Mouse (Mus musculus) layer of hippocampus, postnatal 36 days (tissue): ENCODE results near the gene Dazap1. TPM values are rescaled to one million over a fixed set of nuclear protein-coding genes. Genes with fewer than 3 reads are reported as not detected.

Experiments used
- DNase-seq, 2 experiments: peaks; one replicate each; pipeline ENCODE4 v3.0.0; 2022
- microRNA-seq, 2 experiments: library from miRNA; unstranded; fragments of <30 nt; microRNA quantifications; one replicate each; pipeline ENCODE4 v1.2.0; 2021
- total RNA-seq, 2 experiments: library from RNA; stranded (reverse); gene quantifications; 2 replicates each; pipeline ENCODE4 v1.2.3; 2021

Dazap1 gene
- total RNA-seq, 2 experiments from 2014 or later: 82.6 to 100 TPM

- DNase-seq: no peak
Observed at GRCm38 (mm10) chr10:80324120-80325037, 63.1 kb downstream of the Dazap1 start.

- no peak for DNase-seq
Observed at GRCm38 (mm10) chr10:80325045-80325444, 63.8 kb downstream of the Dazap1 start.

GRCm38 (mm10) chr10:80329273-80330081 is 68.2 kb downstream of the Dazap1 start, which contains the start of the genes Pcsk4 and Reep6:
Gene Pcsk4 (minus strand): TSS chr10:80329498.
Gene Reep6 (plus strand): TSS chr10:80329953.
- DNase-seq: peak; percentile 93 to 94

- no peak for DNase-seq
Observed at GRCm38 (mm10) chr10:80330084-80330483, 68.8 kb downstream of the Dazap1 start.

GRCm38 (mm10) chr10:80330888-80331287 is 69.6 kb downstream of the Dazap1 start:
- no peak for DNase-seq

- DNase-seq: no peak
Observed at GRCm38 (mm10) chr10:80331636-80332524, 70.6 kb downstream of the Dazap1 start.

- no peak for DNase-seq
Observed at GRCm38 (mm10) chr10:80332525-80332989, 71.3 kb downstream of the Dazap1 start.

GRCm38 (mm10) chr10:80336263-80336662 is 75.0 kb downstream of the Dazap1 start:
- DNase-seq: no peak

Small RNA genes within 50 kb of the gene (microRNA-seq; reads per million reads assigned to microRNA genes)
- 1.1 to 2.1 reads per million in 2 experiments for gene Mir6911

Other genes starting within 250 kb of the Dazap1 start
- gene Arhgap45, start 244.8 kb upstream of the Dazap1 start, total RNA-seq: 1 to 10 TPM; 3.2 to 4.2 TPM
- gene Polr2e, start 221.7 kb upstream of the Dazap1 start, total RNA-seq: 10 to 100 TPM; 74.8 to 86.0 TPM
- gene Gpx4, start 214.3 kb upstream of the Dazap1 start, total RNA-seq: 100 to 1,000 TPM; 445 to 446 TPM
- 10 to 100 TPM; 17.2 to 20.7 TPM for gene Sbno2, start 155.9 kb upstream of the Dazap1 start, total RNA-seq
- 10 to 100 TPM; 93.3 to 95.9 TPM for gene Stk11, start 145.7 kb upstream of the Dazap1 start, total RNA-seq
- gene Atp5d, start 122.9 kb upstream of the Dazap1 start, total RNA-seq: 100 to 1,000 TPM; 324 to 369 TPM
- 100 to 1,000 TPM; 336 to 379 TPM for gene Cbarp, start 120.7 kb upstream of the Dazap1 start, total RNA-seq
- 10 to 100 TPM; 58.9 to 62.6 TPM for gene Midn, start 113.2 kb upstream of the Dazap1 start, total RNA-seq
- gene Cirbp, start 95.5 kb upstream of the Dazap1 start, total RNA-seq: 10 to 100 TPM; 58.5 to 63.4 TPM
- 1 to 10 TPM; 6.4 to 6.9 TPM for gene 1600002K03Rik, start 88.5 kb upstream of the Dazap1 start, total RNA-seq
- 1 to 10 TPM; 9.0 to 9.6 TPM for gene Efna2, start 82.0 kb upstream of the Dazap1 start, total RNA-seq
- gene Mum1, start 35.1 kb upstream of the Dazap1 start, total RNA-seq: 10 to 100 TPM; 35.6 to 39.6 TPM
- gene Ndufs7, start 12.4 kb upstream of the Dazap1 start, total RNA-seq: 100 to 1,000 TPM; 199 to 204 TPM
- 10 to 100 TPM; 37.7 to 39.1 TPM for gene Gamt, start 474 bp upstream of the Dazap1 start, total RNA-seq
- gene Rps15, start 31.0 kb downstream of the Dazap1 start, total RNA-seq: 100 to 1,000 TPM; 755 to 823 TPM
- 10 to 100 TPM; 98.3 to 98.4 TPM for gene Apc2, start 34.5 kb downstream of the Dazap1 start, total RNA-seq
- gene 2310011J03Rik, start 59.1 kb downstream of the Dazap1 start, total RNA-seq: 10 to 100 TPM; 22.4 to 23.0 TPM
- gene Pcsk4, start 68.0 kb downstream of the Dazap1 start, total RNA-seq: 1 to 10 TPM; 2.2 to 2.6 TPM
- 10 to 100 TPM in 1 of 2 experiments, 1 to 10 TPM in 1; 8.6 to 10.3 TPM for gene Reep6, start 68.5 kb downstream of the Dazap1 start, total RNA-seq
- gene Adamtsl5, start 86.9 kb downstream of the Dazap1 start, total RNA-seq: 1 to 10 TPM; 4.9 to 5.2 TPM
- gene Plk5, start 95.0 kb downstream of the Dazap1 start, total RNA-seq: 10 to 100 TPM; 23.2 to 23.4 TPM
- 10 to 100 TPM; 18.2 to 18.4 TPM for gene Mex3d, start 126.2 kb downstream of the Dazap1 start, total RNA-seq
- gene Mbd3, start 138.1 kb downstream of the Dazap1 start, total RNA-seq: 100 to 1,000 TPM; 148 to 156 TPM
- gene Uqcr11, start 145.3 kb downstream of the Dazap1 start, total RNA-seq: 100 to 1,000 TPM; 443 to 467 TPM
- gene Tcf3, start 172.2 kb downstream of the Dazap1 start, total RNA-seq: 10 to 100 TPM; 30.5 to 30.6 TPM
- under 1 TPM in 1 of 2 experiments, not detected in 1; 0.08 TPM for gene Onecut3, start 233.3 kb downstream of the Dazap1 start, total RNA-seq